Mouse (Mus musculus) liver, embryonic 16.5 days (tissue): ENCODE results near the gene Sema6c. TPM values are rescaled to one million over a fixed set of nuclear protein-coding genes. Genes with fewer than 3 reads are reported as not detected.
A peak's percentile ranks its signal among the peaks of the same experiment; 100 is the strongest.

Experiments used
- ATAC-seq: fragments of 200-750 bp; cut with Nextera tagmentation; 2 replicates; pipeline ENCODE4 v1.8.0; 2017; ENCODE audit warnings: low read depth, mild to moderate bottlenecking, moderate number of reproducible peaks, moderate library complexity
- H3K27ac ChIP-seq: fragments of 300-500 bp; sonication (generic); 2 replicates; pipeline ENCODE4 v1.5.1; 2014; ENCODE audit warnings: mild to moderate bottlenecking, low read length
- H3K27me3 ChIP-seq: fragments of 300-500 bp; sonication (generic); 2 replicates; pipeline ENCODE4 v1.6.1; 2014; ENCODE audit warnings: low read depth, low read length, mixed read lengths; ENCODE audit not compliant: control insufficient read depth, insufficient read depth
- H3K36me3 ChIP-seq: fragments of 300-500 bp; sonication (generic); 2 replicates; pipeline ENCODE4 v1.6.1; 2014; ENCODE audit warnings: mild to moderate bottlenecking; ENCODE audit not compliant: control insufficient read depth, insufficient read depth
- H3K4me1 ChIP-seq: fragments of 300-500 bp; sonication (generic); 2 replicates; pipeline ENCODE4 v1.6.1; 2014; ENCODE audit warnings: low read depth, low read length, mixed read lengths; ENCODE audit not compliant: control insufficient read depth
- H3K4me2 ChIP-seq: fragments of 300-500 bp; sonication (generic); 2 replicates; pipeline ENCODE4 v1.6.1; 2014; ENCODE audit warnings: low read depth, low read length, mixed read lengths
- H3K4me3 ChIP-seq: fragments of 300-500 bp; sonication (generic); 2 replicates; pipeline ENCODE4 v1.5.1; 2014; ENCODE audit warnings: low read depth, mild to moderate bottlenecking, low read length
- H3K9ac ChIP-seq: fragments of 300-500 bp; sonication (generic); 2 replicates; pipeline ENCODE4 v1.6.1; 2014; ENCODE audit warnings: low read depth, low read length
- H3K9me3 ChIP-seq: fragments of 300-500 bp; sonication (generic); replicated peaks from 2 replicates; pipeline ENCODE4 v1.6.1; 2016; ENCODE audit warnings: low read length; ENCODE audit not compliant: control insufficient read depth
- WGBS: fragments of 180-500 bp; shearing (Covaris S2); extraction: QIAGEN DNeasy Blood & Tissue Kit; methylation state at CpG from one replicate; pipeline ENCODE4 v1.1.7; 2014; ENCODE audit not compliant: insufficient replicate concordance; 5-methylcytosine and 5-hydroxymethylcytosine counted together
- polyA plus RNA-seq: library from polyadenylated mRNA; unstranded; fragments of >200 nt; fragmentation: Nextera tagmentation; extraction: Ambion mirVana; gene quantifications from 2 replicates; pipeline ENCODE4 v1.2.1, GENCODE M21; 2015

The Sema6c gene
- polyA plus RNA-seq, 1 experiment from 2014 or later = 0.19 TPM

GRCm38 (mm10) chr3:95140289-95140595 lies 20.0 kb upstream of the Sema6c start:
- WGBS = 69% methylated on average over 18 of the region's 18 CpGs
- ATAC-seq = no peak

DNA sequence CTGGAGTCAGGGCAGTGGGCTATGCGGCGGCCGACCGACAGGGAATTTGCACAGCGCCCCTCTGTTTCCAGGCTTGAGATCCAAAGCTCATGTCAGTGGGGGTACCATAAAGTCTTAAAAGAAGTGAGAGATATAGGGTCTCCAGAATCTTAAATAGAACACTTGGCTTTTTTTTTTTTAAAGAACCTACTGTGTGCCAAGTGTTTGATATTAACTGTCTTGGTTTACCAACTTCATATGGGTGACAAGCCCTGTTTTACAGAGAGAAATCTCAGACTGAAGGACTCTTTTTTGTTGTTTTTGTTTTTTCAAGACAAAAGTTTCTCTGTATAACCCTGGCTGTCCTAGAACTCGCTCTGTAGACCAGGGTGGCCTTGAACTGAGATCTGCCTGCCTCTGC lies 19.5 kb upstream of the Sema6c start:
- peak overlapping the region; percentile 18; the same call in 1 of the 2 replicates for H3K4me2 ChIP-seq
- H3K27ac ChIP-seq = no peak overlapping the region
- H3K36me3 ChIP-seq = no peaks in the 10 kb centered on the region
- WGBS = 78% methylated on average over 6 of the region's 6 CpGs
- H3K4me1 ChIP-seq = peaks cover 18% of the 10 kb centered on the region
- H3K9ac ChIP-seq = no peak overlapping the region
- H3K27me3 ChIP-seq = no peaks in the 10 kb centered on the region
- ATAC-seq = no peak
- H3K9me3 ChIP-seq = no peaks in the 10 kb centered on the region
- peak overlapping the region; percentile 39; the same call in 1 of the 2 replicates for H3K4me3 ChIP-seq

More at GRCm38 (mm10) chr3:95140289-95140595, 20.0 kb upstream of the Sema6c start:
- H3K9me3 ChIP-seq = no peaks in the 10 kb centered on the region
- no peak overlapping the region for H3K9ac ChIP-seq
- no peak overlapping the region for H3K4me3 ChIP-seq
- H3K4me1 ChIP-seq = peaks cover 23% of the 10 kb centered on the region
- peak overlapping the region; percentile 3; the same call in 1 of the 2 replicates for H3K27ac ChIP-seq
- 0 out of 2 replicates have a peak overlapping the region, but pooled peaks have one; percentile 12 for H3K4me2 ChIP-seq
- H3K27me3 ChIP-seq = no peaks in the 10 kb centered on the region
- H3K36me3 ChIP-seq = no peaks in the 10 kb centered on the region

DNA sequence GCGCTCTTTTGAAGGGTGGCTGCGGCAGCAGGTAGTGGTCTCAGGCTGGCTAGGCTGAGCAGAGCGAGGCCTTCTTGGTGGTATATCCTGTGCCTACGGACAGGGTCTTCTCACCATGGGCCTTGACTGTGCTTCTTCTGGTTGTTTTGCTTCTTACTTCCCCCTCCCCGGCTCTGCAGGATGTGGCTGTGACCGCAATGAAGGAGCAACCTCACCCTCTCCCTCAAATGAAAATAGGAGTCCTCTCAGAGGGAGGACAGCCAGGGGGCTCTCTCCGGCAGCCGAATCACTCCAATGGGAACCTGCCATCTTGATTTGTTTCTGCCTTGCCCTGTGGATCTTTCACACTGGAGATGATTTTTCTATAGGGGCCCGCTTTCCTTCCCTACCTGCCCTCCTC lies 18.8 kb upstream of the Sema6c start:
- peak overlapping the region; percentile 66 for H3K27ac ChIP-seq
- WGBS = 27% methylated on average over 9 of the region's 9 CpGs
- no peaks in the 10 kb centered on the region for H3K9me3 ChIP-seq
- H3K9ac ChIP-seq = no peak overlapping the region
- peak overlapping the region; percentile 39 for H3K4me3 ChIP-seq
- H3K36me3 ChIP-seq = no peaks in the 10 kb centered on the region
- H3K27me3 ChIP-seq = no peaks in the 10 kb centered on the region
- peaks cover 11% of the 10 kb centered on the region for H3K4me1 ChIP-seq
- no peak for ATAC-seq
- H3K4me2 ChIP-seq = peak overlapping the region; percentile 22

- peak within 1 kb of the TSS; percentile 22 for H3K4me2 ChIP-seq
- WGBS = 47% methylated on average over 10 of the region's 10 CpGs
- no peak within 1 kb of the TSS for H3K9ac ChIP-seq
- peak within 1 kb of the TSS; percentile 39 for H3K4me3 ChIP-seq
- H3K9me3 ChIP-seq = no peaks in the 10 kb centered on the region
- peak; percentile 70 for ATAC-seq
- H3K36me3 ChIP-seq = no peaks in the 10 kb centered on the region
- H3K27ac ChIP-seq = peak within 1 kb of the TSS; percentile 66
- peaks cover 9% of the 10 kb centered on the region for H3K4me1 ChIP-seq
- H3K27me3 ChIP-seq = no peaks in the 10 kb centered on the region
Observed at GRCm38 (mm10) chr3:95141952-95142616, 18.2 kb upstream of the Sema6c start, which contains the start of gene Tnfaip8l2. Gene Tnfaip8l2 (minus strand): TSS chr3:95142360.

DNA sequence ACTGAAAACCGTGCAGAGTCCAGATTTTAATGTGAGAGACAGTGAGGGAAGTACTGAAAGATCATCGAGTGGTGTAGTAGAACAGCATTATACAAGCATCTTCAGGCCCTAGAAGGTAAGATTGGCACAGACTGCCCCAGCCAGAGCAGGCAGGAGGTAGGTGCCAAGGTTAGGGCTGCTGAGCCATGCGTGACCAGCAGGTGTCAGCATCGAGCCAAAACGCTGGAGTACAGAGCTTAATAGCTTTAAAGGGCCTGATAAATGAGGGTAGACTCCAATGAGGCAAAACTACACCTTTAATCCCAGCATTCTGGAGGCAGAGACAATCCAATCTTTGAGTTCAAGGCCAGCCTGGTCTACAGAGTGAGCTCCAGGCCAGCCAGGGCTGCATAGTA lies 17.6 kb upstream of the Sema6c start:
- peaks cover 9% of the 10 kb centered on the region for H3K4me1 ChIP-seq
- no peaks in the 10 kb centered on the region for H3K27me3 ChIP-seq
- no peaks in the 10 kb centered on the region for H3K9me3 ChIP-seq
- H3K36me3 ChIP-seq = no peaks in the 10 kb centered on the region
- WGBS = 5% methylated on average over 5 of the region's 5 CpGs
- ATAC-seq = peak; percentile 76
- no peak overlapping the region for H3K27ac ChIP-seq
- peak overlapping the region; percentile 39; the same call in 1 of the 2 replicates for H3K4me3 ChIP-seq
- no peak overlapping the region for H3K9ac ChIP-seq
- peak overlapping the region; percentile 22 for H3K4me2 ChIP-seq

DNA sequence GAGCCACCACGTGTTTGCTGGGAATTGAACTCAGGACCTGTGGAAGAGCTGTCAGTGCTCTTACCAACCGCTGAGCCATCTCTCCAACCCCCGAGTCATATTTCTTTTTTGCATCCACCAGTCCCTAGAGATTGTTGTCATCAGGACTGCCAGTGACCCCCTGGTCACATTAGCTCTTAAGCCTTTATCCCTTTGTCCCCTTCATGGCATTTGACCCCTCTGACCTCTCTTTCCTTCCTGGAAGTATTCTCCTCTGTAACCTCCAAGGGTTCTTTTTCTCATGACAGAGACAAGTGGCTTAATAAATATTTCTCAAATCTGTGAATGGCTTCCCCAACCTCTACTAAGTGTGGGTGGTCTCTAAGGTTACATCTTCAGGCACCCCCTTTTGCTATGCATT lies 12.3 kb upstream of the Sema6c start:
- Histone ChIP-seq H3K9ac (no peak overlapping the region), H3K4me1 (no peaks in the 10 kb centered on the region; the same call in 1 of the 2 replicates), H3K4me3 (no peak overlapping the region), H3K9me3 (no peaks in the 10 kb centered on the region), H3K27me3 (no peaks in the 10 kb centered on the region), H3K4me2 (no peak overlapping the region), H3K36me3 (no peaks in the 10 kb centered on the region), H3K27ac (no peak overlapping the region)
- ATAC-seq = no peak
- 60% methylated on average over 3 of the region's 3 CpGs for WGBS

DNA sequence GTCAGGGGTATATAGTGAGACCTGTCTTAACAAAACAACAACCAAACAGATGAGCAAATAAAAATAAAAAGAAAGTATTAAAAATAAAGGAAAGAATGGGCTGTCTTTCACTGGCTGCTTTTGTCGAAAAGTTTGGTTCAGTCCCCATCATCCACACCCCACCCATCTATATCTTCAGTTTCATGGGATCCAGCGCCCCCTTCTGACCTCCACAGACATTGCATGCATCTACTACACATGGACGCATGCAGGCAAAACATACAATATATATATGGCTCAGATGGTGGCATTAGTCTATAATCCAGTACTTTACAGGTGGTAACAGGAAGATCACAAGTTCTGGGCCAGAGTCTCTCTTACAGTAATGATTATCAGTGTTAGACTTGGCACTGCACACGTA lies 6.4 kb upstream of the Sema6c start:
- H3K4me3 ChIP-seq = no peak overlapping the region
- no peak for ATAC-seq
- H3K9ac ChIP-seq = no peak overlapping the region
- H3K9me3 ChIP-seq = no peaks in the 10 kb centered on the region
- no peaks in the 10 kb centered on the region for H3K36me3 ChIP-seq
- WGBS = 27% methylated on average over 4 of the region's 4 CpGs
- no peak overlapping the region for H3K4me2 ChIP-seq
- H3K4me1 ChIP-seq = no peaks in the 10 kb centered on the region
- H3K27ac ChIP-seq = no peak overlapping the region
- H3K27me3 ChIP-seq = no peaks in the 10 kb centered on the region

DNA sequence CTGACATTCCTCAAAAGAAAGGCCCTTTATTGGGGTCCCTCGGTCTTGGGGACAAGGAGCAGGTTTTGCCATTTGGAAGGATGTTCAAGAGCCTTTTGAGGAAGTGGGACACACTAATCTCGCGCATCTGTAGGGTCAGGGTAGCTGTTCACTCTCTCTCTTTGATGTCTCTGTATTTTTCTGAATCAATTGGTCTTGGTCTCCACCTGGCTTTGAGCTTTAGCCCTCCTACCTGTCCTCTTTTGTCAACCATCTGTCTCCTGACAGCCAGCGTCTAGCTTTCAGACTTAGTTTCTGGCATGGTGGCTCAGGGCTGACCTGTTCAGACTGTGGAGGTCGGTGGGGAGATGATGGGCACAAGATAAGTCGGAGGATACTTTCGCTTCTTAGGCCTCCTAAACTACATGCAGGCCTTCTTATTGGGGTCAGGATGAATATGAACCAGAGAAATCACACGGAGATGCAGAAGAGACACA lies 708 bp upstream of the Sema6c start:
- Histone ChIP-seq H3K4me3 (peak overlapping the region; percentile 62), H3K4me1 (peaks cover 15% of the 10 kb centered on the region), H3K4me2 (peak overlapping the region; percentile 81), H3K36me3 (no peaks in the 10 kb centered on the region), H3K9me3 (no peaks in the 10 kb centered on the region), H3K27me3 (peaks cover 33% of the 10 kb centered on the region), H3K9ac (peak overlapping the region; percentile 50), H3K27ac (no peak overlapping the region)
- WGBS = 14% methylated on average over 8 of the region's 8 CpGs
- ATAC-seq = no peak

- Histone ChIP-seq H3K4me3 (peak overlapping the region; percentile 62), H3K9ac (peak overlapping the region; percentile 49), H3K27me3 (peaks cover 33% of the 10 kb centered on the region), H3K4me1 (peaks cover 15% of the 10 kb centered on the region), H3K36me3 (no peaks in the 10 kb centered on the region), H3K27ac (no peak overlapping the region), H3K4me2 (peak overlapping the region; percentile 81), H3K9me3 (no peaks in the 10 kb centered on the region)
- no peak for ATAC-seq
- 4% methylated on average over 30 of the region's 30 CpGs for WGBS
Observed at GRCm38 (mm10) chr3:95161041-95161551, 839 bp downstream of the Sema6c start.
